Mouse (Mus musculus): ENCODE data around the gene Rassf1.

DNA sequence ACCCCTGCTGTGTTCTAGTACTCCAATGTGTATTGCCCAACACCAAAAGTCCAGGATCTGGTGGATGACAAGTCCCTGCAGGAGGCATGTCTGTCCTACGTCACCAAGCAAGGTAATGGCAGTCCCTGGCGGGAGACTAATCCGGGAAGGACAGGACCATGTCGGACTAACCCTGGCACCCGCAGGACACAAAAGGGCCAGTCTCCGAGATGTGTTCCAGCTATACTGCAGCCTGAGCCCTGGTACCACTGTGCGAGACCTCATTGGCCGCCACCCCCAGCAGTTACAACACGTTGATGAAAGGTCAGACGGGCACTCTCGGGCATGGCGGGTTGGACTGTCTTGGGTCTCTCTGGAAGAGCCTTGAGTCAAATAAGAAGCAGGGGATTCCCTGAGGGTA lies 6.6 kb upstream of the Rassf1 start:
- no peak for TF ChIP-seq CTCF (IDR thresholded peaks at IDR 0.05; ENCODE audit: low read depth)
- TF ChIP-seq EP300 (optimal IDR thresholded peaks at IDR 0.05), result no peak
